ENCODE assay signal across 16 mouse cellular contexts in the genomic region with DNA sequence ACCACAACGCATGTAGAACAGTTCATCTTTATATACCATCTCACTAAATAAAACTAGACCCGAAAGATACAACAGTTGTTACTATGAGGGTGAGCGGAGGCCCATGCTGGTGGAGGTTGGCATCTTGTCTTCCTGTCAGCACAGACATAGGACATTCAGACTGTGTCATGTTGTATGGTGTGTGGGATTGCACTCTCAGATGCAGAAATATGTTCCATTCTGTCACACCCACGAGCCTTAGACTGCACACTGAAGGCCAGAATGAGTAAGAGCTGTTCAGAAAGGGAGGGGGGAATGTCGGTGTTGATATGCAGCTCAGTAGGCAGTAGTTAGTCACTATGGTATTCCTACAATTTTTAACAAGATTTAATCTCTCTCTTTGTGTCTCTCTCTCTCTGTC. TPM values are rescaled to one million over a fixed set of nuclear protein-coding genes. Genes with fewer than 3 reads are reported as not detected.
DNase-seq lines count a peak whose midpoint lies in the region.
"Had no signal": no experiment of that assay in that cellular context is flagged by ENCODE, and none has a peak within 500 bp of the region (broad histone marks: within the 10 kb centered on the region; RNA-seq: fewer than 3 reads in every experiment).

No protein-coding gene starts in this region.

- DNase-seq in layer of hippocampus, adult 11-12 months (ENCODE audit: low spot score), result peak; percentile 65
- DNase-seq in layer of hippocampus, postnatal 25 days (ENCODE audit: extremely low spot score in 1 of 2, low spot score in 1 of 2), result no peak
- peak; percentile 35 for DNase-seq in Muller cell, postnatal 12 days (ENCODE audit: inconsistent ontology term)
- DNase-seq in layer of hippocampus, adult 9-10 months (ENCODE audit: low spot score), result peak; percentile 47
- peak; percentile 42 for DNase-seq in right cerebral cortex, postnatal 25 days
- DNase-seq in spleen, postnatal 14 days (ENCODE audit: low spot score in 2 of 2), result no peak
- no peak for DNase-seq in kidney, postnatal 14 days
- DNase-seq: adrenal gland, postnatal 10 days; cerebellum, adult 18-20 months; gastrocnemius, postnatal 25 days; heart, postnatal 14 days; liver; liver, postnatal 0 days; lung, postnatal 14 days; thymus, postnatal 25 days had no signal

RNA-seq across cellular contexts. Expression of a gene that starts 9.9 kb away (rescaled TPM):
- total RNA-seq in layer of hippocampus, postnatal 25 days (2021), result 100 to 1,000 TPM; 101 to 138 TPM
- total RNA-seq: gastrocnemius, postnatal 25 days; heart, postnatal 14 days; monocyte, adult 5-6 weeks had no signal

Comparison
In these comparisons a context has a peak if more than half of its experiments do, and no peak if none do; other contexts are left out.
1. DNase-seq: peak in layer of hippocampus, adult 11-12 months (single experiment), Muller cell, postnatal 12 days (single experiment), layer of hippocampus, adult 9-10 months (single experiment) and right cerebral cortex, postnatal 25 days (single experiment); none in layer of hippocampus, postnatal 25 days (0 of 2), spleen, postnatal 14 days (0 of 2) and kidney, postnatal 14 days (single experiment).